Mouse (Mus musculus): ENCODE measurements around the gene Ptpdc1. TPM values are rescaled to one million over a fixed set of nuclear protein-coding genes. Genes with fewer than 3 reads are reported as not detected.
A peak's percentile ranks its signal among the peaks of the same experiment; 100 is the strongest.

Gene Ptpdc1
- polyA plus RNA-seq, 1 experiment from 2014 or later: 18.8 TPM

DNA sequence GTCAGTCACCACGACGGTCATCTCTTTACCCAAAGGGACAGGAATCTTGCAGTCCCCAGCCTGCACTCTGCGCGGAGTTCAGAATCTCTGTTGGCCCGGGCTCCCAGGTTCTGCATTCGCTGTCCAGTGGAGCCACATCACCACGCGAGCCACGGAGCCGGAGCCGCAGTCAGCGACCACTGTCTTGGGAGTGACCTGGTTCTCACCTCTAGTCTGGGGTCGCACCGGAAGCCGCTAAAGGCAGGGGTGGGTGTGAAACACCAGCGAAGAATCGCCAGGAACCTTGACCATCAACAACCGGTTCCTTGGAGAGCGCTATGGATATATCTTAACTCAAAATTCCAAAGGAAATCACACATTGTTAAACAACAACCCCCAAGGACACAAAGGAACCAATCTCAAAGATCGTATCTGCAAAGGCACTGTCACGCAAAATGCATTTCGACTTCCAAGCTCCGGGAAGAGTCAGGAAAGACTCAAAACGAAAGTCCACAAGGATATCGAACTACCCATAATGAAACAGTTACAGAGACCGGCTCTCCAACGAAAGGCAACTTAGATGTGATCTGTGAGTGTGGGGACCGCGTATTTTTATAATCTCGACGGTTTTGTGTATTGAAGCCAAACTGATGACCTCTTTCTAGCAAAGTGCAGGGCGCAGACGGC is 33.3 kb upstream of the Ptpdc1 start:
- no peak for ATAC-seq
- no peak overlapping the region for H3K4me3 ChIP-seq (ENCODE audit: low read depth, low read length)
- H3K4me1 ChIP-seq (ENCODE audit: control insufficient read depth, insufficient read depth, low read length): peaks cover 12% of the 10 kb centered on the region
- no peak overlapping the region for H3K9ac ChIP-seq (ENCODE audit: low read depth, low read length)
- H3K27ac ChIP-seq (ENCODE audit: low read length): no peak overlapping the region
- H3K36me3 ChIP-seq (ENCODE audit: control insufficient read depth, insufficient read depth, low read length): no peaks in the 10 kb centered on the region
- H3K4me2 ChIP-seq (ENCODE audit: low read length): no peak overlapping the region
- H3K27me3 ChIP-seq (ENCODE audit: control insufficient read depth, insufficient read depth, low read depth, low read length): peaks cover 54% of the 10 kb centered on the region
- WGBS: under 1% methylated on average over 33 of the region's 33 CpGs
- H3K9me3 ChIP-seq (replicated peaks; ENCODE audit: control insufficient read depth, low read length, poor library complexity, severe bottlenecking): no peaks in the 10 kb centered on the region

DNA sequence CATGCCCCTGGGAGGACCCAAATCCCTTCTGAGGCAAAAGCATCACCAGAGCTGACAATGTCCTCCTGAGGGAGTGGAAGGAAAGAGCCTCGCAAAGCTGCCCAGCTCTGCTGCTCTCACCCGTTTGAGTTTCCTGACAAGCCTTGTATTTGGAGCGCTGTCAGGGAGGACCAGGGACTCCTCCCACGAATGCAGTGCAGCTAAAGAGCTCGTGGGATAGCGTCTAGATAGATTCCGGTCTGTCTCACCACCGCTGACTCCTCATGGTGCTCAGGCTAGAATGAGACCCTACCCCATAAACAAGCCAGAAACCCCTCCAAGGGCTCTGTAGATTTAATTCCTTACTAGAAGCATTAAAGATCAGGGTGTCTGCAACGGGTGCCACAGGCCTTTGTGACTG is 32.3 kb upstream of the Ptpdc1 start:
- H3K27ac ChIP-seq (ENCODE audit: low read length): no peak overlapping the region
- no peak for ATAC-seq
- no peaks in the 10 kb centered on the region for H3K9me3 ChIP-seq (replicated peaks; ENCODE audit: control insufficient read depth, low read length, poor library complexity, severe bottlenecking)
- no peak overlapping the region for H3K4me2 ChIP-seq (ENCODE audit: low read length)
- peaks cover 59% of the 10 kb centered on the region for H3K27me3 ChIP-seq (ENCODE audit: control insufficient read depth, insufficient read depth, low read depth, low read length)
- H3K9ac ChIP-seq (ENCODE audit: low read depth, low read length): no peak overlapping the region
- peaks cover 7% of the 10 kb centered on the region for H3K4me1 ChIP-seq (ENCODE audit: control insufficient read depth, insufficient read depth, low read length)
- no peaks in the 10 kb centered on the region for H3K36me3 ChIP-seq (ENCODE audit: control insufficient read depth, insufficient read depth, low read length)
- H3K4me3 ChIP-seq (ENCODE audit: low read depth, low read length): no peak overlapping the region
- WGBS: under 1% methylated on average over 9 of the region's 9 CpGs

- H3K4me3 ChIP-seq (ENCODE audit: low read depth, low read length): no peak overlapping the region
- H3K4me1 ChIP-seq (ENCODE audit: control insufficient read depth, insufficient read depth, low read length): peaks cover 2% of the 10 kb centered on the region; the same call in 1 of the 2 replicates
- H3K27me3 ChIP-seq (ENCODE audit: control insufficient read depth, insufficient read depth, low read depth, low read length): peaks cover 44% of the 10 kb centered on the region
- no peak overlapping the region for H3K4me2 ChIP-seq (ENCODE audit: low read length)
- H3K9ac ChIP-seq (ENCODE audit: low read depth, low read length): no peak overlapping the region
- peak; percentile 50; the same call in 1 of the 2 replicates for ATAC-seq
- no peaks in the 10 kb centered on the region for H3K36me3 ChIP-seq (ENCODE audit: control insufficient read depth, insufficient read depth, low read length)
- no peak overlapping the region for H3K27ac ChIP-seq (ENCODE audit: low read length)
- no peaks in the 10 kb centered on the region for H3K9me3 ChIP-seq (replicated peaks; ENCODE audit: control insufficient read depth, low read length, poor library complexity, severe bottlenecking)
- WGBS: 0% methylated on average over 8 of the region's 8 CpGs
Measured at GRCm38 (mm10) chr13:48655637-48656036, 30.2 kb upstream of the Ptpdc1 start.

- Histone ChIP-seq H3K4me2 (ENCODE audit: low read length) (no peak overlapping the region), H3K4me3 (ENCODE audit: low read depth, low read length) (no peak overlapping the region), H3K9ac (ENCODE audit: low read depth, low read length) (no peak overlapping the region), H3K9me3 (replicated peaks; ENCODE audit: control insufficient read depth, low read length, poor library complexity, severe bottlenecking) (no peaks in the 10 kb centered on the region), H3K27me3 (ENCODE audit: control insufficient read depth, insufficient read depth, low read depth, low read length) (peaks cover 31% of the 10 kb centered on the region), H3K36me3 (ENCODE audit: control insufficient read depth, insufficient read depth, low read length) (no peaks in the 10 kb centered on the region), H3K4me1 (ENCODE audit: control insufficient read depth, insufficient read depth, low read length) (peaks cover 2% of the 10 kb centered on the region; the same call in 1 of the 2 replicates), H3K27ac (ENCODE audit: low read length) (no peak overlapping the region)
- 8% methylated on average over 14 of the region's 14 CpGs for WGBS
- ATAC-seq: peak; percentile 67; the same call in 1 of the 2 replicates
Measured at GRCm38 (mm10) chr13:48653788-48654770, 28.6 kb upstream of the Ptpdc1 start.

DNA sequence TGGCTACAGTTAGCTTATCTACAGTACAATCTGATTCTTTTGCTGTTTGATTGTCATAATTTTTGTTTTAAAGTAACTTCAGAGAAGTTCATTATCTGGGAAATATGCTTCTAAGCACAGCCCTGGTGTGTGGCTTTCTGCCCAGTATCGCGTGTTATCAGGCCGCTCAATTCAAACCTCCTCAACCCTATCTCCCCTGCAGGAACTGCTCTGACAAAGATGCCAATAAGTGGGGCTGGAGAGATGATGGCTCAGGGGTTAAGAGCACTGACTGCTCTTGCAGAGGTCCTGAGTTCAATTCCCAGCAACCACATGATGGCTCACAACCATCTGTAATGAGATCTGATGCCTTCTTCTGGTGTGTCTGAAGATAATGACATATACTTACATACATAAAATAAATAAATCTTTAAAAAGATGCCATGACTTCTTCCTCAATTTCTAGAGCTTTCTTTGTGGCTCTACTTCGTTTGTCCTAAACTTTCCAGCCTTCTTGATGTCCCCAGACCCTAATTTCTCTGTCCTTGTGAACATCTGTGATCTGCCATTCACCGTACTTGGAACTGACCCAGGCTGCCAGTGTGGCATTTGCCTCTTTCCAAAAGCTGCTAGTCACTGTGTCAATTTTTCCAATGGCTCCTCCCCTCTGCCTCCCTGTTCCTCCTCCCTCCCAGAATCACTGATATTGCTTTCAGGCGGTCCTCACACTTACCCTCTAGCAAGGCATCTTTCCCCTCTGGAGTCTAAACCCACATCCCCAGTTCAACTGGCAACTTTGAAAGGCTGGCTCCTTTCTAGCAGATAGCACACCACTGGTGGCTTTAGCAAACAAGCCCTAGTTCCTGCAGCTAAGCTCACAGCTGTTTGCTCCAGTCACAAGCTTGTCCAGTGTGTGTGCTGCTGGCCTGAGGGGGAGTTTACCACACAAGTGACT is 25.9 kb upstream of the Ptpdc1 start:
- Histone ChIP-seq H3K4me2 (ENCODE audit: low read length) (no peak overlapping the region), H3K9ac (ENCODE audit: low read depth, low read length) (no peak overlapping the region), H3K27me3 (ENCODE audit: control insufficient read depth, insufficient read depth, low read depth, low read length) (peaks cover 14% of the 10 kb centered on the region), H3K9me3 (replicated peaks; ENCODE audit: control insufficient read depth, low read length, poor library complexity, severe bottlenecking) (no peaks in the 10 kb centered on the region), H3K4me1 (ENCODE audit: control insufficient read depth, insufficient read depth, low read length) (peaks cover 2% of the 10 kb centered on the region; the same call in 1 of the 2 replicates), H3K36me3 (ENCODE audit: control insufficient read depth, insufficient read depth, low read length) (no peaks in the 10 kb centered on the region), H3K27ac (ENCODE audit: low read length) (no peak overlapping the region), H3K4me3 (ENCODE audit: low read depth, low read length) (no peak overlapping the region)
- 66% methylated on average over 6 of the region's 6 CpGs for WGBS
- no peak for ATAC-seq

DNA sequence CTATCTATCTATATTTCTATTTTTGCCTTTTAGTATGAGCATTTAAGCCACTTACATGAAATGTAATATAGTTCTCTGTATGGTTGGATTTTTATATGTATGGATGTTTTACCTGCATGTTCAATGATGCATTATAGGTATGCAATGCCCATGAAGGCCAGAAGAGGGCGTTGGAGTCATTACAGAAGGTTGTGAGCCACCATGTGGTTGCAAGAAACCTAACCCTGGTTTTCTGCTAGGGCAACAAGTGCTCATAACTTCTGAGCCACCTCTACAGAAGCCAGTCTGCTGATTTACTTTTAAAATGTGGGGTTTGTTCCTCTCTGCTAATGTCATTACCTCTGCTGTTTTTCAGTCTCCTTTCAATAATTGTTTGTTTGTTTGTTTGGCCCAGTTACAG is 25.2 kb upstream of the Ptpdc1 start:
- H3K4me1 ChIP-seq (ENCODE audit: control insufficient read depth, insufficient read depth, low read length): no peaks in the 10 kb centered on the region; the same call in 1 of the 2 replicates
- H3K36me3 ChIP-seq (ENCODE audit: control insufficient read depth, insufficient read depth, low read length): no peaks in the 10 kb centered on the region
- H3K27me3 ChIP-seq (ENCODE audit: control insufficient read depth, insufficient read depth, low read depth, low read length): peaks cover 8% of the 10 kb centered on the region
- no peak overlapping the region for H3K4me2 ChIP-seq (ENCODE audit: low read length)
- no peak overlapping the region for H3K9ac ChIP-seq (ENCODE audit: low read depth, low read length)
- 0% methylated on average over 1 of the region's 1 CpGs for WGBS
- no peak overlapping the region for H3K27ac ChIP-seq (ENCODE audit: low read length)
- no peaks in the 10 kb centered on the region for H3K9me3 ChIP-seq (replicated peaks; ENCODE audit: control insufficient read depth, low read length, poor library complexity, severe bottlenecking)
- H3K4me3 ChIP-seq (ENCODE audit: low read depth, low read length): no peak overlapping the region
- ATAC-seq: no peak

- Histone ChIP-seq H3K27ac (ENCODE audit: low read length) (no peak overlapping the region), H3K4me1 (ENCODE audit: control insufficient read depth, insufficient read depth, low read length) (no peaks in the 10 kb centered on the region), H3K27me3 (ENCODE audit: control insufficient read depth, insufficient read depth, low read depth, low read length) (no peaks in the 10 kb centered on the region), H3K9ac (ENCODE audit: low read depth, low read length) (no peak overlapping the region), H3K4me2 (ENCODE audit: low read length) (no peak overlapping the region), H3K4me3 (ENCODE audit: low read depth, low read length) (no peak overlapping the region), H3K9me3 (replicated peaks; ENCODE audit: control insufficient read depth, low read length, poor library complexity, severe bottlenecking) (no peaks in the 10 kb centered on the region), H3K36me3 (ENCODE audit: control insufficient read depth, insufficient read depth, low read length) (no peaks in the 10 kb centered on the region)
- 94% methylated on average over 4 of the region's 4 CpGs for WGBS
- no peak for ATAC-seq
Measured at GRCm38 (mm10) chr13:48646696-48647095, 21.2 kb upstream of the Ptpdc1 start.

- ATAC-seq: no peak
- H3K4me1 ChIP-seq (ENCODE audit: control insufficient read depth, insufficient read depth, low read length): no peaks in the 10 kb centered on the region
- no peak overlapping the region for H3K4me2 ChIP-seq (ENCODE audit: low read length)
- no peak overlapping the region for H3K4me3 ChIP-seq (ENCODE audit: low read depth, low read length)
- H3K9ac ChIP-seq (ENCODE audit: low read depth, low read length): no peak overlapping the region
- no peaks in the 10 kb centered on the region for H3K27me3 ChIP-seq (ENCODE audit: control insufficient read depth, insufficient read depth, low read depth, low read length)
- no peaks in the 10 kb centered on the region for H3K36me3 ChIP-seq (ENCODE audit: control insufficient read depth, insufficient read depth, low read length)
- no peak overlapping the region for H3K27ac ChIP-seq (ENCODE audit: low read length)
- H3K9me3 ChIP-seq (replicated peaks; ENCODE audit: control insufficient read depth, low read length, poor library complexity, severe bottlenecking): no peaks in the 10 kb centered on the region
- WGBS: 86% methylated on average over 3 of the region's 3 CpGs
Measured at GRCm38 (mm10) chr13:48643991-48644390, 18.5 kb upstream of the Ptpdc1 start.
